Mouse (Mus musculus) thymus, adult 2 months (tissue): ENCODE data around the gene Golga2.

Experiments
- CTCF ChIP-seq: fragments of 200-500 bp; IDR thresholded peaks from 2 replicates; pipeline ENCODE4 v1.5.1; 2012; ENCODE audit warnings: mild to moderate bottlenecking, control low read depth, low read length, moderate library complexity, borderline replicate concordance; ENCODE audit not compliant: control insufficient read depth, poor library complexity, insufficient read depth; ENCODE audit errors: extremely low read depth
- POLR2A ChIP-seq: fragments of 200-500 bp; IDR thresholded peaks from 2 replicates; pipeline ENCODE4 v1.6.1; 2012; ENCODE audit warnings: mild to moderate bottlenecking, low read length, control low read depth, moderate library complexity; ENCODE audit not compliant: control insufficient read depth, poor library complexity, insufficient read depth; ENCODE audit errors: extremely low read depth

- TF ChIP-seq CTCF, result no peak
- no peak for TF ChIP-seq POLR2A
These were observed 33.5 kb downstream of the Golga2 start for GRCm38 (mm10) chr2:32320721-32321120.
